Mouse (Mus musculus) ZHBTc4 (cell line): Measurements from ENCODE around the gene Ccdc157.
"Not testable (repeated sequence)": the region's sequence is repeated elsewhere in the genome, so short reads cannot be mapped to it uniquely, and the experiment has no call there.

Source experiments
- DNase-seq: peaks from one replicate; pipeline ENCODE4 v3.0.0-alpha.2; 2011; ENCODE audit warnings: low read depth, low spot score

Ccdc157 gene

DNA sequence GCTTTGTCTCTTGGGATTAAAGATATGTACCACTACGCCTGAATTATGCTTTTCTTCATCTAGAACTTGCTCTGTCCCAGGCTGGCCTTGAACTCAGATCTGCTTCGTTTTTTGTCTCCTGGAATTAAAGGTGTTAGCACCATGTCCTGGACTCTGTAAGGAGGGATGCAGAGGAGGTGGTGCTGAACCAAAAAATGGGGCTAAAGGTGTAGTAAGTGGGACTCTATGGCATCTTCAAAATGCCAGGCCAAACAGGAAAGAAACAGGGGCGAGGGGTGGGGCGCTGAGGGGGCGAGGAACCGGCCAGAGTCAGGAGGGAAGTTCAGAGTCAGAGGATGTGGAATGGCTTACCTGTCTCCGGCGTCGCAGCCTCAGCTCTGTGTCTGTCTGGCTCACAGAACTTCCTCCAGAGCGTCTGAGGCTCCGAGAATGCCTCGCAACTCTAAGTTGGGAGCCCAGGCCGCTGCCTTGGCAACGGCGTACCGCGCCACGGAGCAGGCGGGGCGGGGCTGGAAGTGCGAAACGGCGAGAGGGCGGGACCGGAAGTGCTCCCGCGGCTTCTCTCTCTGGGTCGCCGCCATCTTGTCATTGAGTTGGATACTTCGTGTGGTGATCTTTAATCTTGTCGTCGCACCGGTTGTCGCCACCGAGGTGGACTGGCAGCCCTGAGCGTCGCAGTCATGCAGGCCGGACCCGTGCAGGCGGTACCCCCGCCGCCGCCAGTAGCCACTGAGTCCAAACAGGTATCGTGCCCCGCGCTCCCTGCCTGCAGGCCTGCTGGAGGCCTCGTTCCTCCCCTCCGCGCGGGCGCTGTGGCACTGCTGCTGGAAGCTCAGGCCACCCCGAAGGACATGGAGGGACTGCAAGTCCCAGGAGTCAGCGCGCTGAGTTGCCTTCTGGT, at the start of gene Ccdc157, which contains the start of gene Sf3a1:
Gene Ccdc157 (minus strand): TSS at position 486 of the 901 bp plus-strand sequence.
Gene Sf3a1 (plus strand): TSS at position 543 of the 901 bp plus-strand sequence.
- peak; percentile 97 for DNase-seq

- no peak for DNase-seq
These were observed 49.5 kb upstream of the Ccdc157 start for GRCm38 (mm10) chr11:4209556-4209955.

- no peak for DNase-seq
These were observed 47.6 kb upstream of the Ccdc157 start for GRCm38 (mm10) chr11:4207655-4208054.

- DNase-seq = no peak
These were observed 46.5 kb upstream of the Ccdc157 start for GRCm38 (mm10) chr11:4206563-4206962.

- DNase-seq = no peak
These were observed 45.9 kb upstream of the Ccdc157 start for GRCm38 (mm10) chr11:4205951-4206350.

- DNase-seq = no peak
These were observed 45.1 kb upstream of the Ccdc157 start for GRCm38 (mm10) chr11:4205097-4205655.

GRCm38 (mm10) chr11:4203705-4204074, 43.6 kb upstream of the Ccdc157 start:
- DNase-seq = no peak

GRCm38 (mm10) chr11:4202995-4203704, 43.1 kb upstream of the Ccdc157 start:
- DNase-seq = no peak

GRCm38 (mm10) chr11:4201981-4202700, 42.0 kb upstream of the Ccdc157 start:
- DNase-seq = no peak

DNA sequence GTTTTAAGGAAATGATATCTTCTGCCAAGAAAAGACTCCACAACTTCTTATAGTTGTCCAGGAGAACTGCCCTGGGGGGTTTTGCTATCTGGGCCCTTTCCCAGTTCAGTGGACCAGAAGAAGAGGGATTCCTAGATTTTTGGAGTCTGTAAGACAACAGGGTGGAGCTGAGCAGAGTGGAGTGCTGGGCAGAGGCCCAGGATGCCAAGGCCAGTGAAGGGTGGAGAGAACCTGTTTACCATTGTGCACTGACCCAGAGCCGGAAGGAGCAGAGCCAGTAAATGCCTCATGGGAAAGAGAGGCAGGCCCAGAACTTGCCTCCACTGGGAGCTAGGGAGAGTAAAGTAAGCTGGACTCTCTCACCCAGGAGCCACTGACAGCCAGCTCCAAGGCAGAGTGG, 37.6 kb upstream of the Ccdc157 start:
- DNase-seq = no peak

- DNase-seq = no peak
These were observed 36.5 kb upstream of the Ccdc157 start for GRCm38 (mm10) chr11:4196636-4197035.

DNA sequence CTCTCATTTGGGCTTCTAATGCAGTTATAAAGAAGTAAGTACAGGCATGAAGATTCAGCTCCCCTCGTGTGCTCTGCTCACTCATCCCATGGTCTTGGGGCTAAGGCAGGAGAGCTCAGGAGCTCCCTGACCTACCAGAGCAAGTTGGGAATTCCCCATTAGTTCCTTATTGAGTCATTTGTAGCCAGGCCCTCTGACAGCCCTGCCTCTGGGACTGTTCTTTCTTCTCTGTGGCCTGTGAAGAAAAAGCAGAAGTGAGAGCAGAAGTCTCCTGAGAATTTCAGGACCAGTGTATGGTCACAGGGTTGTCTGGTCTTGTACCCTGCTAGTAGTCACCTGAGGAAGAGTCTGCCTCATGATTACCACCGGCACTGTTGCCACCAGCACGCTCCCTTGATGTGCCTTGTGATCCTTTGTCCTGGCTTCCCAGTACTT, 35.5 kb upstream of the Ccdc157 start:
- DNase-seq = no peak

DNA sequence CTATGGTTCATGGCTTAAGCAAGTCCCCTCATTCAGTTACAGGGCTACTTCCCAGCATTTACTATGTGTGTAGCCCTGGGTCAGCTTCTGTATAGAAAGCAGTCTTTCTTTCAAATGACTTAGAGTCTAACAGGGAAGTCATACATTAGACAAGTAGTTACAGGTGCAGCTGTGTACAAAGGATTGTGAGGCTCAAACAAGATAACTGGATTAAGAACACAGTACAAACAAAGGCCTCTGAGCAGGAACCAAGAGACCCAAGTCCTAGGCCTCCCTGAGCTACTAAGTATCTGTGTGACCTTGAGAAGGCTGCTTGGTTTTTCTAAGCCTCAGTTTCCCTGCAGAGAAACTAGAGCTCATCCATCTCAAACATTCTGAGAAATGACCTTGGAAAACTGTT, 33.3 kb upstream of the Ccdc157 start:
- no peak for DNase-seq

DNA sequence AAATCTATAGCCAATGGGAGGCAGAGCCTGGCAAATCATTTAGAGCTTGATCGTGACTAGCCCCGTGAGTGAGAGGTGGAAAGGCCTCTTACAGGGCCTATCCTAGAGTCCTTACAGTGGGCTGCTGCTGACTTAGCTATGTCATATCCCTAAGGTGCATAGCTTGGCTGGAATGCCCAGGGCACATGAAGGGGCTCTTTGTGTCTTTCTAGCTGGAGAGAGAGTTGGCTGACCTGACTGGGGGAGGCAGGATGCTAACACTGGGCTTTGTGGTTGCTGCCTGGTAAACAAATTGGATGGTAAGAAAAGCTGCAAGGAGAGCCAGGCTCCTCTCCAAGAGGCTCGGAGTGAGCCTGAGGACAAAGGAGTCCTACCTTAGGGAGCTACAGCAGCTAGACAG, 32.7 kb upstream of the Ccdc157 start:
- DNase-seq = no peak

- DNase-seq = no peak
These were observed 30.6 kb upstream of the Ccdc157 start for GRCm38 (mm10) chr11:4190677-4191076.

GRCm38 (mm10) chr11:4189182-4189581, 29.1 kb upstream of the Ccdc157 start:
- no peak for DNase-seq

GRCm38 (mm10) chr11:4187318-4187700, 27.2 kb upstream of the Ccdc157 start:
- DNase-seq = no peak

DNA sequence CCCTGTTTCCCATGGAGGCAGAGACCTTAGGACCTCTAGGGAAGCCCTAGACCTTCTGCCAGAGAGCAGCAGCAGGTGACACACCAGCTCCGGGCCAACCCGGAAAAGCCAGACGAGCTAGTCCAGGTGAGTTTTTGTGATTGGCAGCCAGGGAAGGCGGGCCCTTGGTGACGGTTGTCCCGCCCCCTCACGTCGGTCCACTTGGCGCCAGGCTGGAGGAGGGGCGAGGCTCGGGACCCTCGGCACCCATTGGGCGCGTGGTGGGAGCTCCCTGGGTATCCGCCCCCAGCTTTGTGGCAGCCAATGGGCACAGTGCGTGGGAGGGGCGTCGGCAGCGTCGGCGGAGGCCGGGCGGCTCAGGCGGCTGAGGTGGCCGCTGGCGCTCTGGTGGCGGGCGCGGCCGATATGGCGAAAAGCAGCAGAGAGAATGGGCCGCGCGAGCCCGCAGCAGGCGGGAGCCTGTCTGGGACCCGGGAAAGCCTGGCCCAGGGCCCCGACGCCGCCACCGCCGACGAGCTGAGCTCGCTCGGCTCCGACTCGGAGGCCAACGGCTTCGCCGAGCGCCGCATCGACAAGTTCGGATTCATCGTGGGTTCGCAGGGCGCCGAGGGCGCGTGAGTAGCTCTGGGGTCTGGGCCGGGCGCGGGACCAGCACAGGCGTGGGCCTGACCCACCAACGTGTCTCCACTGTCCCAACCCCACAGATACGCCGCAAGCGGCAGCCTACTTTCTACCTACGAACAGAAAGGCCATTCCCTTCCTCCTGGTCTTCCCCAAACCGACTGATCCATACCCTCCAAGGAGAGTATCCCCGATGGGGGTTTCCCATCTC, 26.6 kb upstream of the Ccdc157 start, which contains the start of gene Tbc1d10a:
Gene Tbc1d10a (plus strand): TSS at position 304 of the 832 bp plus-strand sequence.
- peak; percentile 100 for DNase-seq

DNA sequence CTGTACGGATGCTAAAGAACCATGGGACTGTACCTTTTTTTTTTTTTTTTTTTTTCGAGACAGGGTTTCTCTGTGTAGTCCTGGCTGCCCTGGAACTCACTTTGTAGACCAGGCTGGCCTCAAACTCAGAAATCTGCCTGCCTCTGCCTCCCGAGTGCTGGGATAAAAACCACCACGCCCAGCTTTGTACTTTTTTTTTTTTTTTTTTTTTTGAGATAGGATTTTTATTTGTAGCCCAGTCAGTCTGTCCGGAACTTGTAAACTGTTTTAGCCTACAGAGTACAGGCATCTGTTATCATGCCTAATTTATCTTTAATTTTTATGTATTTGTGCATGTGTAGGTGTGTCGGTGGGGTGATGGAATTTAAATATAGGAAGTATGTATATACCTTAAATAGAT, 25.4 kb upstream of the Ccdc157 start:
- DNase-seq = not testable (repeated sequence)

DNA sequence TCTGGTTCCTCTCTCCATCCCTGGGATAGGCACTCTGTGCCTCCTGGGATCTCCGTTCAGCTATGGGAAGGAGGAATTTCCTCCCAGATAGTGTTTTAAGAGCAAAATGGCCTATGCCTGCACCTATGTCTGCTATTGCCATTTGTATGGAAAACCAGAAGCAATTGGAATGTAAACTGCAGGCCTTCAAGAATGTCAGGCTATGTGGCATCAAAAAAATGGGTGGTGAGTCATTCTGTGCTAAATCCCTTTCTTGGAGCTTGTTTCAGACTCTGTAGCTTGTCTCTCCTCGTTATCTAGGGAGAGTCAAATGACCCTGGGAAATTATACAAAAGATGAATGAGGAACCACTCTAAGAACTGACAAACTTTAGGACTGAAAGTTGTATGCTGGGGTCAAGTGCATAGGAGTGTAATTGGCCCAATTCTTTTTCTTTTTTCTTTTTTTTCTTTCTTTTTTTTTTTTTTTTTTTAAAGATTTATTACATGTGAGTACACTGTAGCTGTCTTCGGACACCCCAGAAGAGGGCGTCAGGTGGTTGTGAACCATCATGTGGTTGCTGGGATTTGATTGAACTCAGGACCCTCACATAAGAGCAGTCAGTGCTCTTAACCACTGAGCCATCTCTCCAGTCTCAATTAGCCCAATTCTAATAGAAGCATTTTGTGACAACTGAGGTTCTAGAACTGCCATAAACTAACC, 24.3 kb upstream of the Ccdc157 start:
- DNase-seq = peak; percentile 15
